Comparison of ENCODE assay signal across 8 mouse cellular contexts in genomic region chr7:28780067-28780658, GRCm38 (mm10). TPM values are rescaled to one million over a fixed set of nuclear protein-coding genes. Genes with fewer than 3 reads are reported as not detected.
A peak's percentile ranks its signal among the peaks of the same experiment; 100 is the strongest.
DNase-seq lines count a peak whose midpoint lies in the region; ATAC-seq lines count a peak whose summit lies in the region.

No protein-coding gene starts in this region.

- no peak overlapping the region for H3K9ac ChIP-seq in hindbrain, embryonic 15.5 days

- H3K4me2 ChIP-seq in hindbrain, embryonic 15.5 days: no peak overlapping the region

- H3K27me3 ChIP-seq in hindbrain, embryonic 15.5 days: no peaks in the 10 kb centered on the region

- H3K4me1 ChIP-seq in hindbrain, embryonic 15.5 days (replicated peaks): peaks cover 4% of the 10 kb centered on the region; the same call in 1 of the 2 replicates

- 41% methylated on average over 6 of the region's 6 CpGs for WGBS in hindbrain, embryonic 15.5 days

- H3K4me3 ChIP-seq in hindbrain, embryonic 15.5 days: no peak overlapping the region

- H3K27ac ChIP-seq in hindbrain, embryonic 15.5 days (replicated peaks): no peak overlapping the region

- peak; percentile 92 for DNase-seq in R1 (ENCODE audit: low read depth, low spot score)
- DNase-seq in cerebellum, postnatal 10 days: peak; percentile 95 to 98
- peak; percentile 77 to 88 for DNase-seq in frontal cortex, postnatal 14 days (ENCODE audit: low spot score in 2 of 2)
- peak; percentile 82 to 87 for DNase-seq in layer of hippocampus, postnatal 36 days
- peak; percentile 89 for DNase-seq in lung, postnatal 25 days (ENCODE audit: low spot score)
- peak; percentile 93 for DNase-seq in retina, postnatal 1 day
- peak; percentile 96 for DNase-seq in thymus, postnatal 4 days

- peaks cover 8% of the 10 kb centered on the region for H3K36me3 ChIP-seq in hindbrain, embryonic 15.5 days

- H3K9me3 ChIP-seq in hindbrain, embryonic 15.5 days: no peaks in the 10 kb centered on the region

- peak; percentile 17; the same call in 1 of the 2 replicates for ATAC-seq in hindbrain, embryonic 15.5 days (ENCODE audit: low FRiP score, low read depth)

RNA-seq across cellular contexts. Expression of gene Rinl, which starts 8.6 kb away (rescaled TPM):
- 2.6 and 2.7 TPM in 2 replicates for polyA plus RNA-seq in hindbrain, embryonic 15.5 days (2015; fragmentation: Nextera tagmentation; extraction: Ambion mirVana)
- total RNA-seq in layer of hippocampus, postnatal 36 days (2021): 1 to 10 TPM; 2.5 TPM

RNA-seq across cellular contexts. Expression of gene Nfkbib, which starts 12.9 kb away (rescaled TPM):
- 66.3 and 69.0 TPM in 2 replicates for polyA plus RNA-seq in hindbrain, embryonic 15.5 days (2015; fragmentation: Nextera tagmentation; extraction: Ambion mirVana)
- total RNA-seq in layer of hippocampus, postnatal 36 days (2021): 10 to 100 TPM; 25.3 to 29.2 TPM

RNA-seq across cellular contexts. Expression of gene Sirt2, which starts 13.6 kb away (rescaled TPM):
- polyA plus RNA-seq in hindbrain, embryonic 15.5 days (2015; fragmentation: Nextera tagmentation; extraction: Ambion mirVana): 112 and 125 TPM in 2 replicates
- total RNA-seq in layer of hippocampus, postnatal 36 days (2021): 100 to 1,000 TPM; 156 to 162 TPM

RNA-seq across cellular contexts. Expression of gene Ccer2, which starts 24.2 kb away (rescaled TPM):
- polyA plus RNA-seq in hindbrain, embryonic 15.5 days (2015; fragmentation: Nextera tagmentation; extraction: Ambion mirVana): 0.54 and 0.71 TPM in 2 replicates
- total RNA-seq in layer of hippocampus, postnatal 36 days (2021): under 1 TPM; 0.38 to 0.45 TPM

RNA-seq across cellular contexts. Expression of gene Hnrnpl, which starts 28.2 kb away (rescaled TPM):
- 162 and 180 TPM in 2 replicates for polyA plus RNA-seq in hindbrain, embryonic 15.5 days (2015; fragmentation: Nextera tagmentation; extraction: Ambion mirVana)
- 100 to 1,000 TPM; 417 to 431 TPM for total RNA-seq in layer of hippocampus, postnatal 36 days (2021)
